Mouse (Mus musculus) left cerebral cortex, postnatal 36 days (tissue): ENCODE data around the gene Siae. TPM values are rescaled to one million over a fixed set of nuclear protein-coding genes. Genes with fewer than 3 reads are reported as not detected.

ENCODE experiments used
- DNase-seq, 2 experiments: peaks; one replicate each; pipeline ENCODE4 v3.0.0; 2021 to 2022; ENCODE audit warnings: low spot score in 2 of 2, mixed read lengths in 1 of 2
- intact Hi-C: fragments of 180-260 bp; cut with DNase I; formaldehyde crosslinking; loops from one replicate; pipeline ENCODE4 v1.15.1; 2025
- total RNA-seq, 2 experiments: library from RNA; stranded (reverse); gene quantifications; 2 replicates each; pipeline ENCODE4 v1.2.3; 2021

Siae gene
- total RNA-seq, 2 experiments from 2014 or later: 18.3 to 19.7 TPM

GRCm38 (mm10) chr9:37614316-37614715, 58.8 kb downstream of the Siae start:
- DNase-seq: no peak
- intact Hi-C loops: loop anchor here (2.0 to 5.0 kb wide), 2 partner anchors 37 to 62 kb away; partner anchors contain the start of gene Nrgn

GRCm38 (mm10) chr9:37615220-37615619, 59.7 kb downstream of the Siae start:
- intact Hi-C loops: loop anchor here (2.0 kb wide), 1 partner anchor 62 kb away; the partner anchor contains the start of gene Nrgn

GRCm38 (mm10) chr9:37616770-37617169, 61.3 kb downstream of the Siae start:
- no peak for DNase-seq
- intact Hi-C loops: loop anchor here (2.0 kb wide), 3 partner anchors 72 to 186 kb away; no protein-coding TSS in a partner anchor

More at GRCm38 (mm10) chr9:37615220-37615619, 59.7 kb downstream of the Siae start:
- DNase-seq: peak in 1 of 2 experiments; percentile 42

GRCm38 (mm10) chr9:37621290-37621689, 65.8 kb downstream of the Siae start:
- DNase-seq: peak; percentile 46 to 60
- intact Hi-C loops: no loop called here

- intact Hi-C loops: no loop called here
- no peak for DNase-seq
Measured at GRCm38 (mm10) chr9:37623981-37624380, 68.5 kb downstream of the Siae start.

- intact Hi-C loops: no loop called here
- DNase-seq: no peak
Measured at GRCm38 (mm10) chr9:37624502-37624901, 69.0 kb downstream of the Siae start.

- DNase-seq: no peak
- intact Hi-C loops: no loop called here
Measured at GRCm38 (mm10) chr9:37625129-37625528, 69.6 kb downstream of the Siae start.

- intact Hi-C loops: no loop called here
- peak; percentile 82 for DNase-seq
Measured at GRCm38 (mm10) chr9:37625641-37626040, 70.1 kb downstream of the Siae start.

GRCm38 (mm10) chr9:37626103-37626567, 70.6 kb downstream of the Siae start:
- intact Hi-C loops: no loop called here
- peak; percentile 45 to 47 for DNase-seq

- intact Hi-C loops: no loop called here
- no peak for DNase-seq
Measured at GRCm38 (mm10) chr9:37627263-37627662, 71.8 kb downstream of the Siae start.

- intact Hi-C loops: no loop called here
- DNase-seq: no peak
Measured at GRCm38 (mm10) chr9:37628581-37628980, 73.1 kb downstream of the Siae start.

GRCm38 (mm10) chr9:37629941-37630340, 74.4 kb downstream of the Siae start:
- intact Hi-C loops: no loop called here
- no peak for DNase-seq

GRCm38 (mm10) chr9:37632305-37632704, 76.8 kb downstream of the Siae start:
- intact Hi-C loops: no loop called here
- DNase-seq: no peak

GRCm38 (mm10) chr9:37634269-37634668, 78.8 kb downstream of the Siae start:
- intact Hi-C loops: no loop called here

GRCm38 (mm10) chr9:37636335-37636734, 80.8 kb downstream of the Siae start:
- DNase-seq: peak; percentile 44 to 50
- intact Hi-C loops: no loop called here

More at GRCm38 (mm10) chr9:37634269-37634668, 78.8 kb downstream of the Siae start:
- DNase-seq: no peak

GRCm38 (mm10) chr9:37636800-37637542, 81.5 kb downstream of the Siae start:
- intact Hi-C loops: no loop called here
- no peak for DNase-seq

GRCm38 (mm10) chr9:37638721-37639120, 83.2 kb downstream of the Siae start:
- DNase-seq: no peak
- intact Hi-C loops: no loop called here

GRCm38 (mm10) chr9:37646246-37646645, 90.7 kb downstream of the Siae start:
- intact Hi-C loops: no loop called here
- DNase-seq: no peak

- intact Hi-C loops: no loop called here
- no peak for DNase-seq
Measured at GRCm38 (mm10) chr9:37650639-37651038, 95.1 kb downstream of the Siae start.

GRCm38 (mm10) chr9:37653836-37654235, 98.3 kb downstream of the Siae start:
- DNase-seq: no peak
- intact Hi-C loops: no loop called here

GRCm38 (mm10) chr9:37655961-37656360, 100.5 kb downstream of the Siae start:
- intact Hi-C loops: no loop called here
- no peak for DNase-seq
